Comparison of ENCODE assay signal across 22 mouse cellular contexts in genomic region chr6:72872276-72872675, GRCm38 (mm10). TPM values are rescaled to one million over a fixed set of nuclear protein-coding genes. Genes with fewer than 3 reads are reported as not detected.
DNase-seq lines count a peak whose midpoint lies in the region; TF ChIP-seq lines count a peak whose summit lies in the region.
"Had no signal": no experiment of that assay in that cellular context is flagged by ENCODE, and none has a peak within 500 bp of the region (broad histone marks: within the 10 kb centered on the region; RNA-seq: fewer than 3 reads in every experiment).

No protein-coding gene starts in this region.

- TF ChIP-seq CTCF in heart, adult 2 months (IDR thresholded peaks at IDR 0.05), result no peak

- no peak for TF ChIP-seq EP300 in heart, adult 2 months (IDR thresholded peaks at IDR 0.05; ENCODE audit: insufficient read depth, low read depth, low read length)

- DNase-seq in heart, adult 2 months, result no peak
- DNase-seq in heart, postnatal 4 days, result no peak
- peak; percentile 65 for DNase-seq in 3T3-L1 (ENCODE audit: low read depth, low spot score)
- DNase-seq in Muller cell, postnatal 12 days (ENCODE audit: inconsistent ontology term), result peak; percentile 22
- no peak for DNase-seq in adrenal gland, postnatal 25 days
- DNase-seq in right cerebral cortex, postnatal 10 days (ENCODE audit: low spot score in 2 of 2), result no peak
- DNase-seq: adrenal gland, adult 2 months; adrenal gland, postnatal 14 days; cerebellum, adult 18-20 months; cerebellum, adult 9-10 months; cerebellum, postnatal 14 days; gastrocnemius, postnatal 10 days; heart, adult 11 months; heart, postnatal 10 days; heart, postnatal 36 days had no signal

- no peak for TF ChIP-seq POLR2A in heart, adult 2 months (IDR thresholded peaks at IDR 0.05; ENCODE audit: insufficient read depth, low read depth, low read length)

- H3K36me3 ChIP-seq in heart, adult 2 months (ENCODE audit: control insufficient read depth, insufficient read depth, low read length), result peaks cover 40% of the 10 kb centered on the region
- H3K36me3 ChIP-seq in macrophage (ENCODE audit: inconsistent target), result no peaks in the 10 kb centered on the region
- H3K36me3 ChIP-seq: forebrain, embryonic 12.5 days; forebrain, embryonic 15.5 days; heart, embryonic 12.5 days; heart, embryonic 15.5 days had no signal

- H3K4me1 ChIP-seq in heart, adult 2 months (ENCODE audit: control insufficient read depth, insufficient read depth, low read length), result peaks cover 35% of the 10 kb centered on the region

- no peak overlapping the region for H3K9ac ChIP-seq in heart, adult 2 months (ENCODE audit: low read depth, low read length)
- H3K9ac ChIP-seq: forebrain, embryonic 12.5 days; forebrain, embryonic 15.5 days; heart, embryonic 12.5 days; heart, embryonic 15.5 days; hindbrain, embryonic 14.5 days had no signal

- no peaks in the 10 kb centered on the region for H3K27me3 ChIP-seq in heart, adult 2 months (ENCODE audit: control insufficient read depth, insufficient read depth, low read length)
- H3K27me3 ChIP-seq: forebrain, embryonic 12.5 days; forebrain, embryonic 15.5 days; heart, embryonic 12.5 days; heart, embryonic 15.5 days had no signal

- peaks cover 9% of the 10 kb centered on the region for H3K79me2 ChIP-seq in heart, adult 2 months (replicated peaks; ENCODE audit: control insufficient read depth, insufficient read depth, low read length)
- H3K79me2 ChIP-seq in macrophage (ENCODE audit: inconsistent target), result peaks cover 100% of the 10 kb centered on the region

- peak overlapping the region; percentile 67; the same call in 1 of the 2 replicates for H3K27ac ChIP-seq in heart, adult 2 months
- H3K27ac ChIP-seq in macrophage, result peak overlapping the region; percentile 10; the same call in 1 of the 2 replicates
- H3K27ac ChIP-seq: forebrain, embryonic 12.5 days; forebrain, embryonic 15.5 days; heart, embryonic 15.5 days; hindbrain, embryonic 14.5 days; hindbrain, postnatal 0 days had no signal

- WGBS in heart, adult 2 months, result 68% methylated on average over 1 of the region's 1 CpGs
- 72% methylated on average over 1 of the region's 1 CpGs for WGBS in macrophage (ENCODE audit: missing documents)

- intact Hi-C loops in heart, adult 2 months (cut with DNase I), result no loop called here

- no peak overlapping the region for H3K4me3 ChIP-seq in heart, adult 2 months
- H3K4me3 ChIP-seq in macrophage (ENCODE audit: inconsistent target), result no peak overlapping the region
- H3K4me3 ChIP-seq: forebrain, embryonic 12.5 days; forebrain, embryonic 15.5 days; heart, embryonic 12.5 days; heart, embryonic 15.5 days had no signal

RNA-seq across cellular contexts. Expression of gene Kcmf1, which starts 27.5 kb away (rescaled TPM):
- total RNA-seq in heart, adult 2 months (2021), result 100 to 1,000 TPM in 1 of 2 experiments, 10 to 100 TPM in 1; 95.7 to 107 TPM
- polyA plus RNA-seq in heart, adult 2 months (2012; rRNA removed), result 114 and 185 TPM in 2 replicates
- 10 to 100 TPM; 95.8 to 98.9 TPM for total RNA-seq in heart, postnatal 4 days (2021)
- 100 to 1,000 TPM in 2 of 26 experiments, 10 to 100 TPM in 24; 45.9 to 114 (median 67.6) TPM for total RNA-seq in macrophage (2018; cell fraction: chromatin; rRNA removed)
- 10 to 100 TPM; 46.6 to 90.4 (median 62.1) TPM for total RNA-seq in macrophage (2018; cell fraction: cytosol; rRNA removed)
- 10 to 100 TPM; 40.7 to 79.7 (median 64.2) TPM for total RNA-seq in macrophage (2018; cell fraction: nucleus; rRNA removed)
- polyA plus RNA-seq in macrophage (2018), result 43.9 to 55.0 TPM (median 51.8 TPM) in 3 replicates
- total RNA-seq in adrenal gland, postnatal 25 days (2021), result 81.8 and 83.5 TPM in 2 replicates

Comparison
In these comparisons a context has a peak if more than half of its experiments do, and no peak if none do; other contexts are left out.
1. DNase-seq: peak in 3T3-L1 (single experiment) and Muller cell, postnatal 12 days (single experiment); none in heart, adult 2 months (0 of 2), heart, postnatal 4 days (single experiment), adrenal gland, postnatal 25 days (single experiment) and right cerebral cortex, postnatal 10 days (0 of 2).